Mouse (Mus musculus) stomach, postnatal 0 days (tissue): Measurements from ENCODE around the gene Trak1.

Experiments used
- CTCF ChIP-seq: IDR thresholded peaks from 2 replicates; pipeline ENCODE4 v1.5.1; 2016; ENCODE audit warnings: antibody characterized with exemption, low read depth, mild to moderate bottlenecking, moderate library complexity
- EP300 ChIP-seq: optimal IDR thresholded peaks from 2 replicates; pipeline ENCODE3; 2016; ENCODE audit warnings: antibody characterized with exemption

GRCm38 (mm10) chr9:121436501-121436900 is 139.2 kb downstream of the Trak1 start:
- TF ChIP-seq CTCF (no peak), EP300 (no peak)
